In genomic region chr19:60134447-60135328, GRCm38 (mm10) we compare ENCODE assay signal across 1 mouse cellular context.
TF ChIP-seq lines count a peak whose summit lies in the region.

No protein-coding gene starts in this region.

TF ChIP-seq in MEL, 35 proteins besides CTCF, POLR2A, EP300 and RAD21 (continued from another document):
- TF ChIP-seq NRF1 (IDR thresholded peaks at IDR 0.05; ENCODE audit: insufficient read depth, low read depth, low read length, poor library complexity, severe bottlenecking) (no peak), KAT2A (conservative IDR thresholded peaks at IDR 0.05; ENCODE audit: low read depth, low read length) (peak; percentile 48), USF2 (IDR thresholded peaks at IDR 0.05; ENCODE audit: borderline replicate concordance in 1 of 2, insufficient read depth in 1 of 2, low read depth in 1 of 2, low read length in 2 of 2) (no peak), POLR2AphosphoS2 (IDR thresholded peaks at IDR 0.05; ENCODE audit: low read length) (peak; percentile 80; the same call in 1 of the 2 replicates), E2F4 (IDR thresholded peaks at IDR 0.05; ENCODE audit: borderline replicate concordance, low read depth, low read length) (no peak), ZNF384 (IDR thresholded peaks at IDR 0.05; ENCODE audit: low read depth, low read length) (peak; percentile 73; the same call in 1 of the 2 replicates), BHLHE40 (IDR thresholded peaks at IDR 0.05; ENCODE audit: borderline replicate concordance, low read depth, low read length) (peak; percentile 42; the same call in 1 of the 2 replicates), TAL1 (IDR thresholded peaks at IDR 0.05; ENCODE audit: low read length) (peak; percentile 26; the same call in 1 of the 2 replicates)
